In genomic region chr13:111860931-111861330, GRCm38 (mm10) we compare ENCODE assay signal across 26 mouse cellular contexts.
"Had no signal": no experiment of that assay in that cellular context is flagged by ENCODE, and none has a peak within 500 bp of the region (broad histone marks: within the 10 kb centered on the region; RNA-seq: fewer than 3 reads in every experiment).

No protein-coding gene starts in this region.

- H3K27ac ChIP-seq: embryonic facial prominence, embryonic 10.5 days; embryonic facial prominence, embryonic 12.5 days; embryonic facial prominence, embryonic 13.5 days; embryonic facial prominence, embryonic 15.5 days; forebrain, embryonic 10.5 days; forebrain, embryonic 12.5 days; forebrain, embryonic 13.5 days; forebrain, embryonic 15.5 days; gastrocnemius, adult 2 months; heart, adult 2 months had no signal

- H3K4me1 ChIP-seq: embryonic facial prominence, embryonic 10.5 days; embryonic facial prominence, embryonic 12.5 days; embryonic facial prominence, embryonic 15.5 days; forebrain, embryonic 10.5 days; forebrain, embryonic 12.5 days; forebrain, embryonic 13.5 days; forebrain, embryonic 15.5 days had no signal

- H3K9ac ChIP-seq: embryonic facial prominence, embryonic 12.5 days; embryonic facial prominence, embryonic 13.5 days; embryonic facial prominence, embryonic 15.5 days; forebrain, embryonic 12.5 days; forebrain, embryonic 13.5 days; forebrain, embryonic 15.5 days; forebrain, postnatal 0 days had no signal

- DNase-seq: cerebellum, adult 2 months; cerebellum, adult 8-10 months; cerebellum, adult 9-10 months; cerebellum, adult 9-11 months; cerebellum, postnatal 10 days; cerebellum, postnatal 14 days; cerebellum, postnatal 25 days; cerebellum, postnatal 36 days; embryo, embryonic 11 days; forebrain, postnatal 0 days; gastrocnemius, adult 2 months; gastrocnemius, postnatal 10 days; gastrocnemius, postnatal 14 days; gastrocnemius, postnatal 25 days; gastrocnemius, postnatal 36 days; heart, adult 18-20 months; heart, adult 2 months had no signal

- H3K27me3 ChIP-seq: embryonic facial prominence, embryonic 12.5 days; embryonic facial prominence, embryonic 13.5 days; embryonic facial prominence, embryonic 15.5 days; forebrain, embryonic 12.5 days; forebrain, embryonic 13.5 days; forebrain, embryonic 15.5 days had no signal

- H3K36me3 ChIP-seq: embryonic facial prominence, embryonic 10.5 days; embryonic facial prominence, embryonic 12.5 days; embryonic facial prominence, embryonic 13.5 days; embryonic facial prominence, embryonic 15.5 days; forebrain, embryonic 10.5 days; forebrain, embryonic 12.5 days; forebrain, embryonic 15.5 days had no signal

- H3K4me3 ChIP-seq: embryonic facial prominence, embryonic 10.5 days; embryonic facial prominence, embryonic 12.5 days; embryonic facial prominence, embryonic 13.5 days; embryonic facial prominence, embryonic 15.5 days; erythroblast, embryonic 14.5 days; forebrain, embryonic 10.5 days; forebrain, embryonic 12.5 days; forebrain, embryonic 13.5 days; forebrain, embryonic 15.5 days; gastrocnemius, adult 2 months; heart, adult 2 months had no signal
